Mouse (Mus musculus) liver, embryonic 11.5 days (tissue): ENCODE measurements around the gene Olfr509. TPM values are rescaled to one million over a fixed set of nuclear protein-coding genes. Genes with fewer than 3 reads are reported as not detected.
"Not testable (repeated sequence)": the region's sequence is repeated elsewhere in the genome, so short reads cannot be mapped to it uniquely, and the experiment has no call there.

Experiments
- ATAC-seq: fragments of 200-750 bp; cut with Nextera tagmentation; replicated peaks from 2 replicates; pipeline ENCODE4 v1.8.0; 2017; ENCODE audit warnings: moderate number of reproducible peaks, mild to moderate bottlenecking, moderate TSS enrichment, moderate library complexity; ENCODE audit not compliant: low FRiP score
- DNase-seq: peaks from one replicate; pipeline ENCODE4 v3.0.0-alpha.2; 2017; ENCODE audit warnings: low spot score
- H3K27ac ChIP-seq: fragments of 300-500 bp; sonication (generic); 2 replicates; pipeline ENCODE4 v1.5.1; 2014; ENCODE audit warnings: mild to moderate bottlenecking, low read depth, low read length, control low read depth
- H3K27me3 ChIP-seq: fragments of 300-500 bp; sonication (generic); replicated peaks from 2 replicates; pipeline ENCODE4 v1.6.1; 2014; ENCODE audit warnings: low read length, mixed read lengths; ENCODE audit not compliant: control insufficient read depth, insufficient read depth
- H3K36me3 ChIP-seq: fragments of 300-500 bp; sonication (generic); 2 replicates; pipeline ENCODE4 v1.6.1; 2014; ENCODE audit warnings: mild to moderate bottlenecking, low read length, moderate library complexity, mixed read lengths; ENCODE audit not compliant: control insufficient read depth, insufficient read depth
- H3K4me1 ChIP-seq: fragments of 300-500 bp; sonication (generic); replicated peaks from 2 replicates; pipeline ENCODE4 v1.6.1; 2014; ENCODE audit warnings: low read length, mixed read lengths; ENCODE audit not compliant: control insufficient read depth, insufficient read depth
- H3K4me2 ChIP-seq: fragments of 300-500 bp; sonication (generic); 2 replicates; pipeline ENCODE4 v1.6.1; 2014; ENCODE audit warnings: mild to moderate bottlenecking, control low read depth, moderate library complexity
- H3K4me3 ChIP-seq: fragments of 300-500 bp; sonication (generic); 2 replicates; pipeline ENCODE4 v1.5.1; 2014; ENCODE audit warnings: low read depth, low read length, control low read depth
- H3K9ac ChIP-seq: fragments of 300-500 bp; sonication (generic); 2 replicates; pipeline ENCODE4 v1.6.1; 2014; ENCODE audit warnings: low read depth, low read length, control low read depth
- H3K9me3 ChIP-seq: fragments of 300-500 bp; sonication (generic); 2 replicates; pipeline ENCODE4 v1.6.1; 2016; ENCODE audit warnings: low read length, inconsistent platforms, mixed read lengths; ENCODE audit not compliant: control insufficient read depth
- WGBS: fragments of 180-500 bp; shearing (Covaris S2); extraction: QIAGEN DNeasy Blood & Tissue Kit; methylation state at CpG from one replicate; pipeline ENCODE4 v1.1.7; 2014; 5-methylcytosine and 5-hydroxymethylcytosine counted together
- polyA plus RNA-seq: library from polyadenylated mRNA; unstranded; fragments of >200 nt; fragmentation: Nextera tagmentation; extraction: Ambion mirVana; gene quantifications from 2 replicates; pipeline ENCODE4 v1.2.1, GENCODE M21; 2014

Gene Olfr509
- polyA plus RNA-seq, 1 experiment from 2014 or later, result not detected

DNA sequence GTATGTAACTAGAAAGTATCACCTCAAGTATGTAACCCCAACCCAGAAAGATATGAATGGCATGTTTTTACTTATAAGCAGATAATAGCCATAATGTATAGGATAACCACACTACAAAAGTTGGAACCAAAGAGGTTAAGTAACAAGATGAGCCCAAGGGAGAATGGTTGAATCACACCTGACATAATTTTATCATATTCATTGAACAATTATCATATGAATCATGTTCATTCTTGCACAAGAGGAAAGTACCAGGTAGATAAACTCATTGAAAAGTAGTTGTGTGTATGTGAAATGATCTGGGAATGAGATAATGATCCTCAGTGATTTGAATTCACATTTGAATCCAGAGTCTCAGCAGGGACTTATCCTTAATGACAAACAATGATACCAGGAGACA lies 41.2 kb downstream of the Olfr509 start, which contains the start of gene Olfr506:
Gene Olfr506, plus strand, starts transcription at position 301 of the 400 bp plus-strand sequence.
- Histone ChIP-seq H3K36me3 (no peaks in the 10 kb centered on the region), H3K27ac (no peak within 1 kb of the TSS), H3K9me3 (no peaks in the 10 kb centered on the region), H3K9ac (no peak within 1 kb of the TSS), H3K4me3 (no peak within 1 kb of the TSS), H3K4me2 (no peak within 1 kb of the TSS), H3K4me1 (no peaks in the 10 kb centered on the region), H3K27me3 (no peaks in the 10 kb centered on the region)
- DNase-seq, result no peak
- ATAC-seq, result no peak

DNA sequence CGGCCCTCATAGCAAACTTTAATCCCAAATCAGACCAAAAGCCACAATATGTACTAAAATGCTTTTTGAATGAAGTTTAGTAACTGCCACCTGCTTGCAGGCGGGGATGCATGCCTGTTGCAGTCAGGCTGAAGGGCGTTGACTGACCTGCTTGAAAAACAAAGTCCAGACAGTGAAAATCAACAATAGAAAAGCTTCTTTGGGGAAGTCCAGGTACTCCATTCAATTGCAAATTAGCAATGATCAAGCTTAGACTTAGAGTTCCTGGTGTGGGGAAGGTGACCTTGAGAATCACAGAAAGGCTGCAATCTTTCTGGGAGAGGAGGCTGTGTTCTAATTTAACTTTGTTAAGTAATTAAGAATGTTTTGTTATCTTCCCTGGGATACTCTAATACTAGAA lies 49.8 kb downstream of the Olfr509 start:
- ATAC-seq, result not testable (repeated sequence)
- WGBS, result 77% methylated on average over 3 of the region's 3 CpGs

More for the DNA sequence above, 49.8 kb downstream of the Olfr509 start:
- not testable (repeated sequence) for H3K27ac ChIP-seq, H3K4me3 ChIP-seq, H3K4me2 ChIP-seq, H3K4me1 ChIP-seq, H3K36me3 ChIP-seq, DNase-seq, H3K9me3 ChIP-seq, H3K27me3 ChIP-seq, H3K9ac ChIP-seq

Other genes starting within 250 kb of the Olfr509 start
- gene Olfr497, start 231.5 kb downstream of the Olfr509 start, polyA plus RNA-seq, result not detected in 2 replicates
- not detected in 2 replicates for gene Olfr498, start 186.6 kb downstream of the Olfr509 start, polyA plus RNA-seq
- gene Olfr502, start 126.8 kb downstream of the Olfr509 start, polyA plus RNA-seq, result not detected in 2 replicates
- gene Olfr503, start 107.4 kb downstream of the Olfr509 start, polyA plus RNA-seq, result not detected in 2 replicates
- gene Olfr504, start 86.1 kb downstream of the Olfr509 start, polyA plus RNA-seq, result not detected in 2 replicates
- gene Olfr506, start 41.1 kb downstream of the Olfr509 start, polyA plus RNA-seq, result not detected in 2 replicates
- not detected in 2 replicates for gene Olfr507, start 30.1 kb downstream of the Olfr509 start, polyA plus RNA-seq
- gene Olfr508, start 21.9 kb downstream of the Olfr509 start, polyA plus RNA-seq, result not detected in 2 replicates
- not detected in 2 replicates for gene Olfr510, start 14.5 kb upstream of the Olfr509 start, polyA plus RNA-seq
- not detected in 2 replicates for gene Olfr512, start 61.4 kb upstream of the Olfr509 start, polyA plus RNA-seq
- gene Olfr513, start 99.1 kb upstream of the Olfr509 start, polyA plus RNA-seq, result not detected in 2 replicates
- not detected in 2 replicates for gene Olfr514, start 174.1 kb upstream of the Olfr509 start, polyA plus RNA-seq
- gene Olfr516, start 198.6 kb upstream of the Olfr509 start, polyA plus RNA-seq, result not detected in 2 replicates
- gene Olfr517, start 220.5 kb upstream of the Olfr509 start, polyA plus RNA-seq, result not detected in 2 replicates
- not detected in 2 replicates for gene Olfr518, start 233.1 kb upstream of the Olfr509 start, polyA plus RNA-seq
- not detected in 2 replicates for gene Olfr519, start 242.5 kb upstream of the Olfr509 start, polyA plus RNA-seq